Mouse (Mus musculus) MEL (cell line): ENCODE data around the gene Olfr484. TPM values are rescaled to one million over a fixed set of nuclear protein-coding genes. Genes with fewer than 3 reads are reported as not detected.

Experiments used
- polyA plus RNA-seq, 2 experiments: library from polyadenylated mRNA; stranded (reverse) in 1 of 2; unstranded in 1 of 2; fragments of >175 nt in 1 of 2; fragments of >200 nt in 1 of 2; gene quantifications; 2 replicates each; pipeline versions ENCODE4 v1.2.1 to v1.2.4; 2012; ENCODE audit warnings: low replicate concordance in 2 of 2, low read depth in 1 of 2; ENCODE audit not compliant: insufficient read length in 2 of 2, insufficient read depth in 1 of 2, missing spikeins in 1 of 2
- total RNA-seq: library from RNA; depleted of rRNA; stranded (reverse); fragments of 300-350 nt; gene quantifications from 2 replicates; pipeline ENCODE4 v1.2.3, GENCODE M21; 2012; rRNA removed

The Olfr484 gene
- total and polyA plus RNA-seq, 3 experiments: not detected

Other genes with a start within 250 kb of the Olfr484 start
- not detected in 2 replicates for gene Olfr472, start 229.5 kb downstream of the Olfr484 start, total RNA-seq
- under 1 TPM in 1 of 2 experiments, not detected in 1; 0.01 TPM for gene Olfr472, start 229.5 kb downstream of the Olfr484 start, polyA plus RNA-seq
- not detected in 2 replicates for gene Olfr473, start 197.0 kb downstream of the Olfr484 start, total RNA-seq
- not detected for gene Olfr473, start 197.0 kb downstream of the Olfr484 start, polyA plus RNA-seq
- gene Olfr474, start 172.8 kb downstream of the Olfr484 start, total RNA-seq: not detected in 2 replicates
- not detected for gene Olfr474, start 172.8 kb downstream of the Olfr484 start, polyA plus RNA-seq
- gene Olfr476, start 162.6 kb downstream of the Olfr484 start, total RNA-seq: not detected in 2 replicates
- gene Olfr476, start 162.6 kb downstream of the Olfr484 start, polyA plus RNA-seq: not detected
- gene Olfr477, start 140.8 kb downstream of the Olfr484 start, total RNA-seq: not detected in 2 replicates
- not detected for gene Olfr477, start 140.8 kb downstream of the Olfr484 start, polyA plus RNA-seq
- gene Olfr478, start 93.5 kb downstream of the Olfr484 start, total RNA-seq: not detected in 2 replicates
- not detected for gene Olfr478, start 93.5 kb downstream of the Olfr484 start, polyA plus RNA-seq
- gene Olfr479, start 76.8 kb downstream of the Olfr484 start, total RNA-seq: not detected in 2 replicates
- not detected for gene Olfr479, start 76.8 kb downstream of the Olfr484 start, polyA plus RNA-seq
- gene Olfr480, start 60.1 kb downstream of the Olfr484 start, total RNA-seq: not detected in 2 replicates
- gene Olfr480, start 60.1 kb downstream of the Olfr484 start, polyA plus RNA-seq: not detected
- gene Olfr481, start 47.6 kb downstream of the Olfr484 start, total RNA-seq: not detected in 2 replicates
- not detected for gene Olfr481, start 47.6 kb downstream of the Olfr484 start, polyA plus RNA-seq
- gene Olfr482, start 29.9 kb downstream of the Olfr484 start, total RNA-seq: not detected in 2 replicates
- not detected for gene Olfr482, start 29.9 kb downstream of the Olfr484 start, polyA plus RNA-seq
- gene Olfr483, start 26.6 kb downstream of the Olfr484 start, total RNA-seq: not detected in 2 replicates
- not detected for gene Olfr483, start 26.6 kb downstream of the Olfr484 start, polyA plus RNA-seq
- not detected in 2 replicates for gene Olfr485, start 32.4 kb upstream of the Olfr484 start, total RNA-seq
- not detected for gene Olfr485, start 32.4 kb upstream of the Olfr484 start, polyA plus RNA-seq
- gene Olfr486, start 45.3 kb upstream of the Olfr484 start, total RNA-seq: not detected in 2 replicates
- gene Olfr486, start 45.3 kb upstream of the Olfr484 start, polyA plus RNA-seq: not detected
- gene Olfr487, start 87.2 kb upstream of the Olfr484 start, total RNA-seq: not detected in 2 replicates
- gene Olfr487, start 87.2 kb upstream of the Olfr484 start, polyA plus RNA-seq: not detected
- not detected in 2 replicates for gene Olfr488, start 130.9 kb upstream of the Olfr484 start, total RNA-seq
- not detected for gene Olfr488, start 130.9 kb upstream of the Olfr484 start, polyA plus RNA-seq
- not detected in 2 replicates for gene Olfr490, start 161.5 kb upstream of the Olfr484 start, total RNA-seq
- not detected for gene Olfr490, start 161.5 kb upstream of the Olfr484 start, polyA plus RNA-seq
- gene Olfr491, start 186.0 kb upstream of the Olfr484 start, total RNA-seq: not detected in 2 replicates
- not detected for gene Olfr491, start 186.0 kb upstream of the Olfr484 start, polyA plus RNA-seq
- gene Olfr492, start 196.2 kb upstream of the Olfr484 start, total RNA-seq: not detected in 2 replicates
- gene Olfr492, start 196.2 kb upstream of the Olfr484 start, polyA plus RNA-seq: not detected
- not detected in 2 replicates for gene Olfr493, start 219.5 kb upstream of the Olfr484 start, total RNA-seq
- gene Olfr493, start 219.5 kb upstream of the Olfr484 start, polyA plus RNA-seq: not detected
- not detected in 2 replicates for gene Olfr494, start 237.9 kb upstream of the Olfr484 start, total RNA-seq
- not detected for gene Olfr494, start 237.9 kb upstream of the Olfr484 start, polyA plus RNA-seq